Mouse (Mus musculus): ENCODE results near the gene C1qtnf4.
A peak's percentile ranks its signal among the peaks of the same experiment; 100 is the strongest.

The C1qtnf4 gene

GRCm38 (mm10) chr2:90885218-90886041 lies at the start of gene C1qtnf4:
C1qtnf4 (plus strand) TSS chr2:90885860.
- peak; percentile 32 for DNase-seq (ENCODE audit: low spot score)

GRCm38 (mm10) chr2:90838621-90839020 lies 47.0 kb upstream of the C1qtnf4 start:
- DNase-seq (ENCODE audit: low spot score), result no peak

- no peak for DNase-seq (ENCODE audit: low spot score)
Observed at GRCm38 (mm10) chr2:90843666-90844065, 42.0 kb upstream of the C1qtnf4 start.

- DNase-seq (ENCODE audit: low spot score), result no peak
Observed at GRCm38 (mm10) chr2:90844262-90844661, 41.4 kb upstream of the C1qtnf4 start.

GRCm38 (mm10) chr2:90845234-90845633 lies 40.4 kb upstream of the C1qtnf4 start:
- DNase-seq (ENCODE audit: low spot score), result no peak

- no peak for DNase-seq (ENCODE audit: low spot score)
Observed at GRCm38 (mm10) chr2:90846171-90846570, 39.5 kb upstream of the C1qtnf4 start.

GRCm38 (mm10) chr2:90846597-90846954 lies 39.1 kb upstream of the C1qtnf4 start:
- no peak for DNase-seq (ENCODE audit: low spot score)

GRCm38 (mm10) chr2:90846955-90847680 lies 38.5 kb upstream of the C1qtnf4 start, which contains the start of gene Mtch2:
Mtch2 (plus strand) TSS chr2:90847155.
- DNase-seq (ENCODE audit: low spot score), result peak; percentile 97

- DNase-seq (ENCODE audit: low spot score), result no peak
Observed at GRCm38 (mm10) chr2:90847681-90848050, 38.0 kb upstream of the C1qtnf4 start.

GRCm38 (mm10) chr2:90848331-90848730 lies 37.3 kb upstream of the C1qtnf4 start:
- no peak for DNase-seq (ENCODE audit: low spot score)

GRCm38 (mm10) chr2:90850401-90850800 lies 35.3 kb upstream of the C1qtnf4 start:
- DNase-seq (ENCODE audit: low spot score), result no peak

GRCm38 (mm10) chr2:90861486-90861885 lies 24.2 kb upstream of the C1qtnf4 start:
- DNase-seq (ENCODE audit: low spot score), result no peak

- no peak for DNase-seq (ENCODE audit: low spot score)
Observed at GRCm38 (mm10) chr2:90864184-90864583, 21.5 kb upstream of the C1qtnf4 start.

- peak; percentile 53 for DNase-seq (ENCODE audit: low spot score)
Observed at GRCm38 (mm10) chr2:90866524-90866923, 19.1 kb upstream of the C1qtnf4 start.

GRCm38 (mm10) chr2:90870136-90870601 lies 15.5 kb upstream of the C1qtnf4 start:
- DNase-seq (ENCODE audit: low spot score), result peak; percentile 54

GRCm38 (mm10) chr2:90871180-90871961 lies 14.3 kb upstream of the C1qtnf4 start:
- no peak for DNase-seq (ENCODE audit: low spot score)

- DNase-seq (ENCODE audit: low spot score), result no peak
Observed at GRCm38 (mm10) chr2:90874025-90874424, 11.6 kb upstream of the C1qtnf4 start.

GRCm38 (mm10) chr2:90875239-90875638 lies 10.4 kb upstream of the C1qtnf4 start:
- DNase-seq (ENCODE audit: low spot score), result no peak

GRCm38 (mm10) chr2:90877584-90878259 lies 7.9 kb upstream of the C1qtnf4 start:
- DNase-seq (ENCODE audit: low spot score), result no peak

GRCm38 (mm10) chr2:90879419-90879818 lies 6.2 kb upstream of the C1qtnf4 start:
- DNase-seq (ENCODE audit: low spot score), result no peak

- no peak for DNase-seq (ENCODE audit: low spot score)
Observed at GRCm38 (mm10) chr2:90880144-90880785, 5.4 kb upstream of the C1qtnf4 start.

Data from testis, postnatal 14 days (tissue).